42 mouse cellular contexts compared by ENCODE assay signal in the genomic region with DNA sequence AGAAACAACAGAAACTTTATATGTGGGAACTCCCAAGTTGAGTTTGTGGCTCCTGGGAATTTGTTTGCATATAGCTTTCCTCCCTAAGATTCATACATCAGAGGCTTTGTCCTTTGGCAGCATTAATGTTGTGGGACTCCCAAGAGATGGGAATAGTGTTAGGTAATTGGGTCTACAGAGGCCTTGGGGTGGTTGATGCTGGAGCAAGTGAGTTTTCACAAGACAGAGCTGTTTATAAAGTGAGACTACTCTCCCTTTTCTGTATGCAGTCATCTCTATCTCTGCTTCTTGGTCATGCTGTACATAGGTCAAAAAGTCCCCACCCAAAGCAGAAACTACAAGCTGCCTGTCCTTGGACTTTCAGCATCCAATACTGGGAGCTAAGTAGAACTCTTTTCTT. TPM values are rescaled to one million over a fixed set of nuclear protein-coding genes. Genes with fewer than 3 reads are reported as not detected.
"Had no signal": no experiment of that assay in that cellular context is flagged by ENCODE, and none has a peak within 500 bp of the region (broad histone marks: within the 10 kb centered on the region; RNA-seq: fewer than 3 reads in every experiment).

No protein-coding gene starts in this region.

- H3K27ac ChIP-seq: heart, embryonic 13.5 days; heart, embryonic 15.5 days; hindbrain, embryonic 10.5 days; hindbrain, embryonic 12.5 days; hindbrain, embryonic 13.5 days; hindbrain, embryonic 14.5 days; hindbrain, embryonic 15.5 days; hindbrain, postnatal 0 days; intestine, embryonic 15.5 days; kidney, embryonic 15.5 days; kidney, postnatal 0 days; layer of hippocampus, adult 2 months; left cerebral cortex, adult 2 months had no signal

- ATAC-seq: hindbrain, embryonic 16.5 days; hindbrain, postnatal 0 days; inflammation-experienced regulatory T-cells, adult 6 months; intestine, embryonic 15.5 days; intestine, embryonic 16.5 days; intestine, postnatal 0 days had no signal

- H3K4me2 ChIP-seq: heart, embryonic 12.5 days; heart, embryonic 13.5 days; heart, embryonic 15.5 days; hindbrain, embryonic 12.5 days; hindbrain, embryonic 13.5 days; hindbrain, embryonic 14.5 days; hindbrain, embryonic 15.5 days; intestine, embryonic 15.5 days; kidney, embryonic 15.5 days had no signal

- H3K4me1 ChIP-seq: heart, embryonic 12.5 days; heart, embryonic 13.5 days; heart, embryonic 15.5 days; hindbrain, embryonic 10.5 days; hindbrain, embryonic 12.5 days; hindbrain, embryonic 13.5 days; hindbrain, embryonic 15.5 days; intestine, embryonic 15.5 days; kidney, embryonic 15.5 days had no signal

- H3K27me3 ChIP-seq: heart, embryonic 12.5 days; heart, embryonic 13.5 days; heart, embryonic 15.5 days; hindbrain, embryonic 12.5 days; hindbrain, embryonic 13.5 days; hindbrain, embryonic 15.5 days; intestine, embryonic 15.5 days; kidney, embryonic 15.5 days had no signal

- DNase-seq: heart, postnatal 10 days; heart, postnatal 14 days; heart, postnatal 36 days; heart, postnatal 4 days; kidney, adult 11 months; kidney, adult 18-20 months; kidney, adult 2 months; kidney, adult 8-10 months; kidney, adult 9 months; kidney, postnatal 10 days; kidney, postnatal 14 days; kidney, postnatal 25 days; kidney, postnatal 36 days; kidney, postnatal 4 days; layer of hippocampus, adult 9-11 months; layer of hippocampus, postnatal 36 days had no signal

- H3K9ac ChIP-seq: heart, embryonic 12.5 days; heart, embryonic 13.5 days; heart, embryonic 15.5 days; hindbrain, embryonic 12.5 days; hindbrain, embryonic 13.5 days; hindbrain, embryonic 14.5 days; hindbrain, embryonic 15.5 days; intestine, embryonic 15.5 days; kidney, embryonic 15.5 days had no signal

- H3K36me3 ChIP-seq: heart, embryonic 12.5 days; heart, embryonic 13.5 days; heart, embryonic 15.5 days; hindbrain, embryonic 10.5 days; hindbrain, embryonic 12.5 days; hindbrain, embryonic 13.5 days; hindbrain, embryonic 15.5 days; intestine, embryonic 15.5 days; kidney, embryonic 15.5 days had no signal

- H3K9me3 ChIP-seq: heart, embryonic 12.5 days; heart, embryonic 13.5 days; heart, embryonic 15.5 days; hindbrain, embryonic 10.5 days; hindbrain, embryonic 12.5 days; hindbrain, embryonic 13.5 days; hindbrain, embryonic 15.5 days; intestine, embryonic 15.5 days; kidney, embryonic 15.5 days had no signal

- H3K4me3 ChIP-seq: heart, embryonic 12.5 days; heart, embryonic 13.5 days; heart, embryonic 15.5 days; hindbrain, embryonic 10.5 days; hindbrain, embryonic 12.5 days; hindbrain, embryonic 13.5 days; hindbrain, embryonic 15.5 days; intestine, embryonic 15.5 days; kidney, embryonic 15.5 days; layer of hippocampus, adult 2 months; left cerebral cortex, adult 2 months had no signal

RNA-seq across cellular contexts. Expression of gene Igbp1b, which starts 59.4 kb away (rescaled TPM):
- polyA plus RNA-seq: heart, embryonic 12.5 days; heart, embryonic 13.5 days; heart, embryonic 14.5 days; heart, embryonic 15.5 days; heart, embryonic 16.5 days; heart, postnatal 0 days; hindbrain, embryonic 10.5 days; hindbrain, embryonic 11.5 days; hindbrain, embryonic 12.5 days; hindbrain, embryonic 13.5 days; hindbrain, embryonic 14.5 days; inflammation-experienced regulatory T-cells, adult 6 months; intestine, embryonic 14.5 days; intestine, embryonic 15.5 days; intestine, embryonic 16.5 days; intestine, postnatal 0 days; kidney, adult 2 months; kidney, embryonic 14.5 days; kidney, embryonic 15.5 days; kidney, embryonic 16.5 days; kidney, postnatal 0 days; large intestine, adult 2 months had no signal
